Mouse (Mus musculus): ENCODE measurements around the gene Slc35f1. TPM values are rescaled to one million over a fixed set of nuclear protein-coding genes. Genes with fewer than 3 reads are reported as not detected.

Slc35f1 gene
- total and polyA plus RNA-seq, 3 experiments: not detected

GRCm38 (mm10) chr10:53101412-53101811 lies 411.1 kb downstream of the Slc35f1 start:
- no peak for DNase-seq (ENCODE audit: low read depth, low spot score)
- no peaks in the 10 kb centered on the region for H3K27me3 ChIP-seq (ENCODE audit: control insufficient read depth in 1 of 2, insufficient read depth in 2 of 2, low read length in 2 of 2)

DNA sequence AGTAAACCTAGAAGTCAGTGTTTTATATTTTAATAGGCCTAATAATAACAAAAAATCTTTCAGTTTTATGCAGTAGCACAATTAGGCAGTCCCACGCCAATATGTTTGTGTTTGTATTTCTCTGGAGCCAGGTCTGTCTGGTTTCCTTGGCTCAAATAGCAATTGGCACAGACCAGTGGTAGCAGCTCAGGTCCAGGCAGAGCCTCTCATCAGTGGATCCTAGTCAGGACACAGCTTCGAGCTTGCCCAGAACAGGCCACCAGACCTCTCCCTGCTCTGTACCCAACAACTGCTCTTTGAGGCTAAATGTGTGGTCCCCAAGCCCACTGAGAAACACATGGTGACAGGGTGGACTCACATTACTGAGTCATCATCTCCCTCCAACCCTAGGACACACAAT lies 412.1 kb downstream of the Slc35f1 start:
- H3K27me3 ChIP-seq (ENCODE audit: control insufficient read depth in 1 of 2, insufficient read depth in 2 of 2, low read length in 2 of 2): no peaks in the 10 kb centered on the region
- H3K4me1 ChIP-seq (ENCODE audit: control insufficient read depth in 1 of 2, insufficient read depth in 2 of 2, low read length in 2 of 2): no peaks in the 10 kb centered on the region
- no peaks in the 10 kb centered on the region for H3K9me3 ChIP-seq (replicated peaks; ENCODE audit: insufficient read depth, low read length)
- H3K27ac ChIP-seq (ENCODE audit: control insufficient read depth, low read depth, low read length): no peak overlapping the region
- H3K4me3 ChIP-seq (ENCODE audit: control insufficient read depth in 1 of 2, insufficient read depth in 1 of 2, low read depth in 2 of 2, low read length in 2 of 2): no peak overlapping the region
- no peak for TF ChIP-seq CTCF (IDR thresholded peaks at IDR 0.05 in 2 of 3, conservative IDR thresholded peaks at IDR 0.05 in 1 of 3; ENCODE audit: control insufficient read depth in 1 of 3, insufficient read depth in 1 of 3, low read depth in 2 of 3, low read length in 3 of 3, poor library complexity in 1 of 3, severe bottlenecking in 1 of 3)
- no peak for TF ChIP-seq MAX (IDR thresholded peaks at IDR 0.05; ENCODE audit: low read length)
- no peak for TF ChIP-seq POLR2A (IDR thresholded peaks at IDR 0.05; ENCODE audit: control insufficient read depth in 1 of 2, insufficient read depth in 1 of 2, low read depth in 1 of 2, low read length in 2 of 2, poor library complexity in 1 of 2)
- no peak for TF ChIP-seq SIN3A (IDR thresholded peaks at IDR 0.05; ENCODE audit: low read length)
- TF ChIP-seq ZMIZ1 (IDR thresholded peaks at IDR 0.05; ENCODE audit: low read depth, low read length): no peak
- TF ChIP-seq EP300 (IDR thresholded peaks at IDR 0.05; ENCODE audit: low read depth in 1 of 2, low read length in 2 of 2): no peak
- no peak overlapping the region for H3K9ac ChIP-seq (ENCODE audit: control insufficient read depth, low read depth, low read length, poor library complexity, severe bottlenecking)
- no peak for DNase-seq (ENCODE audit: low read depth, low spot score)
- H3K79me2 ChIP-seq (ENCODE audit: control insufficient read depth, insufficient read depth, low read length, poor library complexity): no peaks in the 10 kb centered on the region
- no peaks in the 10 kb centered on the region for H3K36me3 ChIP-seq (ENCODE audit: control insufficient read depth in 1 of 2, insufficient read depth in 2 of 2, low read length in 2 of 2)

More at GRCm38 (mm10) chr10:53101412-53101811, 411.1 kb downstream of the Slc35f1 start:
- Histone ChIP-seq H3K36me3 (ENCODE audit: control insufficient read depth in 1 of 2, insufficient read depth in 2 of 2, low read length in 2 of 2) (no peaks in the 10 kb centered on the region), H3K27ac (ENCODE audit: control insufficient read depth, low read depth, low read length) (no peak overlapping the region), H3K4me3 (ENCODE audit: control insufficient read depth in 1 of 2, insufficient read depth in 1 of 2, low read depth in 2 of 2, low read length in 2 of 2) (no peak overlapping the region), H3K9me3 (replicated peaks; ENCODE audit: insufficient read depth, low read length) (no peaks in the 10 kb centered on the region), H3K79me2 (ENCODE audit: control insufficient read depth, insufficient read depth, low read length, poor library complexity) (no peaks in the 10 kb centered on the region), H3K9ac (ENCODE audit: control insufficient read depth, low read depth, low read length, poor library complexity, severe bottlenecking) (no peak overlapping the region), H3K4me1 (ENCODE audit: control insufficient read depth in 1 of 2, insufficient read depth in 2 of 2, low read length in 2 of 2) (no peaks in the 10 kb centered on the region)
- TF ChIP-seq EP300 (IDR thresholded peaks at IDR 0.05; ENCODE audit: low read depth in 1 of 2, low read length in 2 of 2) (no peak), RAD21 (IDR thresholded peaks at IDR 0.05; ENCODE audit: low read depth, low read length) (no peak), MYC (IDR thresholded peaks at IDR 0.05; ENCODE audit: low read depth, low read length) (no peak), GATA1 (IDR thresholded peaks at IDR 0.05; ENCODE audit: low read depth, low read length) (no peak), ZMIZ1 (IDR thresholded peaks at IDR 0.05; ENCODE audit: low read depth, low read length) (no peak), ZNF384 (IDR thresholded peaks at IDR 0.05; ENCODE audit: low read depth, low read length) (no peak), POLR2A (IDR thresholded peaks at IDR 0.05; ENCODE audit: control insufficient read depth in 1 of 2, insufficient read depth in 1 of 2, low read depth in 1 of 2, low read length in 2 of 2, poor library complexity in 1 of 2) (no peak), CTCF (IDR thresholded peaks at IDR 0.05 in 2 of 3, conservative IDR thresholded peaks at IDR 0.05 in 1 of 3; ENCODE audit: control insufficient read depth in 1 of 3, insufficient read depth in 1 of 3, low read depth in 2 of 3, low read length in 3 of 3, poor library complexity in 1 of 3, severe bottlenecking in 1 of 3) (no peak), MAX (IDR thresholded peaks at IDR 0.05; ENCODE audit: low read length) (no peak)

- Histone ChIP-seq H3K79me2 (ENCODE audit: control insufficient read depth, insufficient read depth, low read length, poor library complexity) (no peaks in the 10 kb centered on the region), H3K27me3 (ENCODE audit: control insufficient read depth in 1 of 2, insufficient read depth in 2 of 2, low read length in 2 of 2) (no peaks in the 10 kb centered on the region; a peak in 1 of 4 replicates), H3K36me3 (ENCODE audit: control insufficient read depth in 1 of 2, insufficient read depth in 2 of 2, low read length in 2 of 2) (no peaks in the 10 kb centered on the region; a peak in 1 of 4 replicates), H3K4me3 (ENCODE audit: control insufficient read depth in 1 of 2, insufficient read depth in 1 of 2, low read depth in 2 of 2, low read length in 2 of 2) (no peak overlapping the region), H3K4me1 (ENCODE audit: control insufficient read depth in 1 of 2, insufficient read depth in 2 of 2, low read length in 2 of 2) (no peaks in the 10 kb centered on the region), H3K27ac (ENCODE audit: control insufficient read depth, low read depth, low read length) (no peak overlapping the region), H3K9ac (ENCODE audit: control insufficient read depth, low read depth, low read length, poor library complexity, severe bottlenecking) (no peak overlapping the region), H3K9me3 (replicated peaks; ENCODE audit: insufficient read depth, low read length) (no peaks in the 10 kb centered on the region)
- DNase-seq (ENCODE audit: low read depth, low spot score): peak; percentile 78
- no peak for TF ChIP-seq ZNF384 (IDR thresholded peaks at IDR 0.05; ENCODE audit: low read depth, low read length)
- TF ChIP-seq MAX (IDR thresholded peaks at IDR 0.05; ENCODE audit: low read length): no peak
- no peak for TF ChIP-seq MEF2A (IDR thresholded peaks at IDR 0.05; ENCODE audit: extremely low read depth, insufficient replicate concordance, low read depth, low read length, poor library complexity, severe bottlenecking)
- TF ChIP-seq BHLHE40 (IDR thresholded peaks at IDR 0.05; ENCODE audit: borderline replicate concordance, low read depth, low read length): no peak
- peak; percentile 93 for TF ChIP-seq SMC3 (IDR thresholded peaks at IDR 0.05; ENCODE audit: low read depth, low read length)
- TF ChIP-seq RAD21 (IDR thresholded peaks at IDR 0.05; ENCODE audit: low read depth, low read length): peak; percentile 72
- peak; percentile 69 for TF ChIP-seq ZC3H11A (IDR thresholded peaks at IDR 0.05; ENCODE audit: low read depth, low read length)
- no peak for TF ChIP-seq GABPA (IDR thresholded peaks at IDR 0.05; ENCODE audit: low read depth, low read length)
- TF ChIP-seq TAL1 (IDR thresholded peaks at IDR 0.05; ENCODE audit: low read length): no peak
- peak; percentile 74 for TF ChIP-seq GATA1 (IDR thresholded peaks at IDR 0.05; ENCODE audit: low read depth, low read length)
- TF ChIP-seq USF1 (IDR thresholded peaks at IDR 0.05; ENCODE audit: low read depth, low read length): no peak
- no peak for TF ChIP-seq NELFE (IDR thresholded peaks at IDR 0.05; ENCODE audit: low read depth, low read length)
- TF ChIP-seq CTCF (IDR thresholded peaks at IDR 0.05 in 2 of 3, conservative IDR thresholded peaks at IDR 0.05 in 1 of 3; ENCODE audit: control insufficient read depth in 1 of 3, insufficient read depth in 1 of 3, low read depth in 2 of 3, low read length in 3 of 3, poor library complexity in 1 of 3, severe bottlenecking in 1 of 3): peak; percentile 83 to 91 (median 90)
- TF ChIP-seq POLR2AphosphoS5 (IDR thresholded peaks at IDR 0.05; ENCODE audit: borderline replicate concordance, low read depth, low read length): no peak
- TF ChIP-seq MAFK (IDR thresholded peaks at IDR 0.05; ENCODE audit: borderline replicate concordance, low read depth, low read length): no peak
- TF ChIP-seq ZMIZ1 (IDR thresholded peaks at IDR 0.05; ENCODE audit: low read depth, low read length): no peak
- TF ChIP-seq RCOR1 (IDR thresholded peaks at IDR 0.05; ENCODE audit: low read depth, low read length): no peak
- no peak for TF ChIP-seq JUND (IDR thresholded peaks at IDR 0.05; ENCODE audit: low read depth, low read length)
- TF ChIP-seq ELF1 (IDR thresholded peaks at IDR 0.05; ENCODE audit: low read depth, low read length): no peak
Observed at GRCm38 (mm10) chr10:53115028-53115427, 424.7 kb downstream of the Slc35f1 start.

Measured in MEL (cell line).